Mouse (Mus musculus) stomach, embryonic 16.5 days (tissue): ENCODE measurements at regions not wholly inside any gene's neighbourhood (a gene's known extent, or its start where the extent isn't known, plus 50 kb on each side); places are given as distances from the start of the nearest gene placed in this dataset.

Experiments used
- ATAC-seq: fragments of 200-750 bp; cut with Nextera tagmentation; 2 replicates; pipeline ENCODE4 v1.8.0; 2017; ENCODE audit warnings: moderate number of reproducible peaks, moderate TSS enrichment; ENCODE audit not compliant: insufficient read depth, low FRiP score
- H3K27ac ChIP-seq: fragments of 300-500 bp; sonication (generic); 2 replicates; pipeline ENCODE4 v1.5.1; 2014; ENCODE audit warnings: low read length
- H3K27me3 ChIP-seq: fragments of 300-500 bp; sonication (generic); 2 replicates; pipeline ENCODE4 v1.6.1; 2014; ENCODE audit warnings: low read length, control low read depth, mixed read lengths; ENCODE audit not compliant: control insufficient read depth, insufficient read depth
- H3K36me3 ChIP-seq: fragments of 300-500 bp; sonication (generic); 2 replicates; pipeline ENCODE4 v1.6.1; 2014; ENCODE audit warnings: low read length; ENCODE audit not compliant: control insufficient read depth, insufficient read depth
- H3K4me1 ChIP-seq: fragments of 300-500 bp; sonication (generic); 2 replicates; pipeline ENCODE4 v1.6.1; 2014; ENCODE audit warnings: low read length, control low read depth, mixed read lengths; ENCODE audit not compliant: control insufficient read depth, insufficient read depth
- H3K4me2 ChIP-seq: fragments of 300-500 bp; sonication (generic); 2 replicates; pipeline ENCODE4 v1.6.1; 2014; ENCODE audit warnings: low read depth, low read length, mixed read lengths
- H3K4me3 ChIP-seq: fragments of 300-500 bp; sonication (generic); replicated peaks from 2 replicates; pipeline ENCODE4 v1.5.1; 2014; ENCODE audit warnings: mild to moderate bottlenecking, low read length
- H3K9ac ChIP-seq: fragments of 300-500 bp; sonication (generic); 2 replicates; pipeline ENCODE4 v1.6.1; 2014; ENCODE audit warnings: low read length
- H3K9me3 ChIP-seq: fragments of 300-500 bp; sonication (generic); replicated peaks from 2 replicates; pipeline ENCODE4 v1.6.1; 2016; ENCODE audit warnings: low read length, control low read depth; ENCODE audit not compliant: control insufficient read depth
- WGBS: fragments of 180-500 bp; shearing (Covaris S2); extraction: QIAGEN DNeasy Blood & Tissue Kit; methylation state at CpG from one replicate; pipeline ENCODE4 v1.1.7; 2014; 5-methylcytosine and 5-hydroxymethylcytosine counted together

DNA sequence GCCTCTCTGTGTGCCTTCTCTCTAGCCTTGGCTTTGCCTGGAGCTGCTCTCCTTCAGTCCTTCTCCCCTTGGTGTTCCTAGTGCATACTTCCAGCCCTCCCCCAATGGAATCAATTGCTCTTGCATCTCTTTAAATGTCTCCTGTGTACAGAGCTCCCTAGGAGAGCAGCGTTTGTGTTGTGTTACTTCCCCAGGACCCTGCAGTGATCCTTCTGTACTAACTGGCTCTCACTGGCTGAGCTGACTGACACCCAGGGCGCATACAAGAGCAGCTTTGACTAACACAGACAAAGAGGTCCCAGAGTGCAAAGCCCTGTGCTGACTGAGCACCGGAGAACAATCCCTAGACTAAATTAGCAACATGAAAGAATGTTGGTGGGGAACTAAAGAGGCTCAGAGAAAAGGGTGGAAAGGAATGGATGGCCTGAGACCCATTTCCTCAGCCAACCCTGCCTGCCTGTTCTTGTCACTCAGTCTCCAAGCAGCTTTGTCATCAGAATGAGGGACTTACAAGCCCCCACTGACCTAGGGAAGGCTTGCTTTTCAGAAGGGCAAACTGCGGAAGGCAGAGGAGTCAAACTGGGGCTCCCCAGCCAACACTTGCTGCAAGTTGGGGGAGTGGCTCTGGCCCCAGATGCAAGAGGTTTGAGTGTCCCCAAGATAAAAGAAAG lies 476.4 kb upstream of the Tmem132c start:
- 14% methylated on average over 4 of the region's 4 CpGs for WGBS
- no peak overlapping the region for H3K27ac ChIP-seq
- H3K27me3 ChIP-seq, result no peaks in the 10 kb centered on the region
- no peaks in the 10 kb centered on the region for H3K4me1 ChIP-seq
- no peak for ATAC-seq
- no peak overlapping the region for H3K4me3 ChIP-seq
- no peaks in the 10 kb centered on the region for H3K9me3 ChIP-seq
- H3K9ac ChIP-seq, result no peak overlapping the region
- no peak overlapping the region for H3K4me2 ChIP-seq
- H3K36me3 ChIP-seq, result no peaks in the 10 kb centered on the region

DNA sequence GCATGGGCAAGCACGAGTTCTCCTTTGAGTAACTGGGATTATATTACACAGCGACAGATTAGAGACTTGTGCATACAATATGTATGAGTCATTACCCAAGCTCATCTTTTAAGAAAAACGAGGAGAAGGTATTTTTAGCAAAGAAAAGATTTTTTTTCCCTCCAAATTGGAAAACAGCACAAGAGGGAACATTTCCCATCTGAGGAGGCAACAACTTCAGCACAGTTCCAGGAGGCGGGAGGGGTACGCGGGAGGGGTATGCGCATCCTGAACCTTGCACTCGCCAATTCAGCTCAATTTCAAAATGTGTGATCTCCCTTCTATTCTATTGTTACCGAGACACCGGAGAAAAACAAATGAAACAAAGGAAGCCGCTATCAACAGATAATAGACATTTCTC lies 472.6 kb upstream of the Tmem132c start:
- Histone ChIP-seq H3K9me3 (no peaks in the 10 kb centered on the region), H3K4me1 (no peaks in the 10 kb centered on the region), H3K4me2 (no peak overlapping the region), H3K9ac (no peak overlapping the region), H3K27ac (no peak overlapping the region), H3K4me3 (no peak overlapping the region), H3K36me3 (no peaks in the 10 kb centered on the region), H3K27me3 (no peaks in the 10 kb centered on the region)
- WGBS, result 27% methylated on average over 11 of the region's 11 CpGs
- no peak for ATAC-seq

DNA sequence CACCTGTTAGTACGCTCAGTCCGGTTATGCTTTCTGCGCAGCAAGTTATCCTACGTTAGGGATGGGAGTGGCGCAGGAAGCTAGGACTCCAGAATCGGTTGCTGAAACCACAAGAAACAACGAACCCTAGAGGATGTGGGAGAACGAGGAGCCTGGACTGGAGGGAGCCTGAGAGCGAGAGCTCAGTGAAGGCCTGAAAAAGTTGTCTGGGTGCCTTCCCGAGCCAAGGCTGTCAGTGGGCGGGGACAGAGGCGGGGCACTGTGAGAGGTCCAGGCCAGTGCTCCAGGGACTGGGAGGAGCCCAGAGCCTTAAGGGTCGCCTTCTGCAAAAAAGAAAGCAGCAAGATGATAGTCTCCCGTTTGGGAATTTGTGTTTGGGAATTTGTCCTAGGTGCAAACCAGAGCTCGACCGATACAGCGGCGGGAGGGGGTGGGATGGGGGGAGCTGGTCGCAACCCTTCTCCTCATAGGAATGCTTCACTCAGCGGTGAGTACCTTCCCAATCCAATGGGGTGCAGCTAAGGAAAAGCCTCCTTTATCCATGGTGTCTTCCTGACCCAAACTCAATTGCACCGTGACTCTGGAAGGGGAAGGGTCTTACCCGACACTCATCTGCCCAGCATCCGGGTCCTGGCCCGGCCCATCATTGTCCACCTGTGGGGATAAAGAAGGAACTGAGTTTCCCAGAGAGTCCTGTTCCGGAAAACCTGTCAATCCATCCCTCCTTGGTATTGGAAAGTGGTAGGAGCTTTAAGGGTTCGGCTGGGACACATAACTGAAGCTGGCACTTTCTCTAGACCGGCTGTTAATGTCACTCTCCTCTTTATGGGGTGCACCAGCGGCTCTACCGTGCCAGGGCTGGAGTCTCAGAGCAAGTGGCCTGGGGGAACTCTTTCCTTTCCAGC lies 453.6 kb upstream of the Tmem132c start:
- Histone ChIP-seq H3K4me1 (peaks cover 2% of the 10 kb centered on the region), H3K36me3 (no peaks in the 10 kb centered on the region), H3K4me2 (peak overlapping the region; percentile 53), H3K4me3 (peak overlapping the region; percentile 45), H3K9ac (peak overlapping the region; percentile 47), H3K27me3 (no peaks in the 10 kb centered on the region; the same call in 1 of the 2 replicates), H3K9me3 (0 out of 2 replicates have a peak, but pooled peaks cover under 1% of the 10 kb centered on the region), H3K27ac (no peak overlapping the region)
- 5% methylated on average over 29 of the region's 29 CpGs for WGBS
- peak; percentile 72 for ATAC-seq

DNA sequence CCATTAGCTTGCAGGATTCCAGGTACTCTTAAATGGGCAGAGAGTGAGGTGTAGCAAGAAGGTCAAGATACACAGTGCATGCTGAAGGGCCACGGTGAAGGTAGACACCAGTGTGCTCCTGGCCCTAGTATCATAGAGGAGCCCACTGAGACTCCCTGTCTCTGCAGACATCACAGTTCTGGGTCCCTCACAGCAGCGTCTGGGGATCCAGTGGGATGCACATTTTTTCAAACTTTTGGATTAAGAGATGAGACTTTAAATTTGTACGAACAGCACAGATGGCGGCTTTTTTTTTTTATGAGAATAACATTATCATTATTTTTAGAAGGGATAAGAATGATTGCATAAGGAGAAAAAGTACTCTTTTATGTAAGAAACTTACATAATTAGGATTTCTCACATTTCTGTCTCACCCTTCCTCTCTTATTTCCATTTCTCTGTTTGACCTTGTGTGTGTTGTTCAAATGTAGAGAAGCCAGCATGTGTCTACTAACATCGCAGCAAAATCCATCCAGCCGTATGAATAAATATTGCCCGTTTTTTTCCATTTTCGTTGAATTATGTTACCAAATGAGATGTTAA lies 441.8 kb upstream of the Tmem132c start:
- 92% methylated on average over 8 of the region's 8 CpGs for WGBS

DNA sequence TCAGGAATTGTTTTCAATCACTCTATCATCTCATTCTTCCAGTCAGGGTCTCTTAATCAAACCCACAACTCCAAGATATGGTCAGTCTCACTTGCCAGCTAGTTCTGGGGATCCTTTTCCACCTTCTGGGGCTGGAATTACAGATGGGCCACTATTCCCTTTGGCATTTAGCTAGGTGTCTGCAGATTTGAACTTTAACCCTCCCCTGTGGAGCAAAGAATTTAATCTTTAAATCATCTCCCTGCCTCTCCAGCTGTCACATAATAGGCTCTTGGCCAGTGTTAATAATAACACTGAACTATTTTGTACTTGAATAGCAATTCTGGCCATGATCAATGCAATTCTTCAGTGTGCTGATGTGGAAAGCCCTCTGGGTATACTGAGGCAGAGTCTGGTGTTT lies 435.0 kb upstream of the Tmem132c start:
- Histone ChIP-seq H3K4me2 (no peak overlapping the region), H3K9ac (no peak overlapping the region), H3K4me3 (no peak overlapping the region), H3K27ac (no peak overlapping the region), H3K9me3 (0 out of 2 replicates have a peak, but pooled peaks cover 2% of the 10 kb centered on the region), H3K4me1 (no peaks in the 10 kb centered on the region), H3K27me3 (no peaks in the 10 kb centered on the region), H3K36me3 (no peaks in the 10 kb centered on the region)
- no peak for ATAC-seq

More for the DNA sequence above, 441.8 kb upstream of the Tmem132c start:
- H3K27me3 ChIP-seq, result no peaks in the 10 kb centered on the region
- no peaks in the 10 kb centered on the region for H3K9me3 ChIP-seq
- no peak for ATAC-seq
- no peak overlapping the region for H3K4me3 ChIP-seq
- H3K4me1 ChIP-seq, result no peaks in the 10 kb centered on the region
- no peak overlapping the region for H3K27ac ChIP-seq
- no peaks in the 10 kb centered on the region for H3K36me3 ChIP-seq
- H3K9ac ChIP-seq, result no peak overlapping the region
- no peak overlapping the region for H3K4me2 ChIP-seq

DNA sequence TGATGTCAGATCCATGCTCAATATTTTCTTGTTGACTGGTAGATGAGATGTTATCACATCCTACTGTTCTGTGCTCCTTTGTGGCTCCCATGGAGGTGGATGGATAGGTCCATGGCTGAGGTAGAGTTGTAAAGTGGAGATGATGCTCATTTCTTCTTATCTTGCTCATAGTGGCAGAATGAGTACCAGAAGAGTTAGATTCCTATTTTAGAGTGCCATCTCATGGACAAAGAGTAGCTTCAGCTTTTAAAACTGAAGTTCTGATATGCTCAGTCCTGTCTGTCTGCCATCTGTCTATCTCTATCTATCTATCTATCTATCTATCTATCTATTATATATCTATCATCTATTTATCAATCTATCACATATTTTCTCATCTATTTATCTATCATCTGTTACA lies 425.5 kb upstream of the Tmem132c start:
- Histone ChIP-seq H3K9ac (no peak overlapping the region), H3K4me2 (no peak overlapping the region), H3K27ac (no peak overlapping the region), H3K27me3 (no peaks in the 10 kb centered on the region), H3K9me3 (peaks cover 3% of the 10 kb centered on the region; the same call in 1 of the 2 replicates), H3K4me1 (no peaks in the 10 kb centered on the region), H3K4me3 (no peak overlapping the region), H3K36me3 (no peaks in the 10 kb centered on the region)
- ATAC-seq, result no peak

DNA sequence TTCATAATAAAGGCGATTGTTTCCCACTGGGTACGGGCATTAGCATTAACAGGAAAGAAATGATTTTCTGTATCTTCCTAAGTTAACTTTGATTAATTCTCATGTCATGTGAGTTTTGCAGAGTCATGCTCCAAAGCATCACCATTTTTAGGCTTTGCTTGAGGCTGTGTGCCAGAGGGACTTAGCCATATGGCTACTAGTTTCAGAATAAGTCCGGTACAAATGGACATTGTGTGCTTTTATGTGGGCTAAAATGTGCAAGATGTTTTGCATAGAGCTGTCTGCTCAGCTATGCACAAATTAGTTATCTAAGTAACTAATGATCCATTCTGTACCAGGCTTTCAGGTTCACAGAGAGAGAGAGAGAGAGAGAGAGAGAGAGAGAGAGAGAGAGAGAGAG lies 406.2 kb upstream of the Tmem132c start:
- no peaks in the 10 kb centered on the region for H3K9me3 ChIP-seq
- no peak overlapping the region for H3K4me3 ChIP-seq
- no peaks in the 10 kb centered on the region for H3K27me3 ChIP-seq
- no peaks in the 10 kb centered on the region for H3K36me3 ChIP-seq
- WGBS, result 85% methylated on average over 3 of the region's 3 CpGs
- ATAC-seq, result no peak
- H3K9ac ChIP-seq, result no peak overlapping the region
- no peak overlapping the region for H3K27ac ChIP-seq
- H3K4me1 ChIP-seq, result no peaks in the 10 kb centered on the region
- H3K4me2 ChIP-seq, result no peak overlapping the region

DNA sequence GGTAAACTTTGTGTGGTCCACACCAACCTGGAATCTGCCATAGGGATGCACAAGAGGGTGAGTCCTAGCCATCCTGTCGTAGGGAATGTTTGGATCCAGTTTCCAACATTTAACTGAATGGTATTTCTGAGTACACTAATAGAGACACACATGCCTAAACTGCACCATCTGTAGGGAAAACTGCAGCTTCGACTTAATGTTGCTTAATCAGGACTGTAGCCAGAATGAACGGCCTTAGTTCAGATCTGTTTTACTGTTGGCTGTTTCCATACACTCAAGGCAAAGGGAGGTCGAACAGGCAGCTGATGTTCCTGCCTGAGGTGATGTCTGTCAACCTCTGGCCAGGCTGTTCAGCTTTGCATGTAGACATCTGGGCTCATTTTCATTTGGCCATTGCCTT lies 399.0 kb upstream of the Tmem132c start:
- Histone ChIP-seq H3K9me3 (no peaks in the 10 kb centered on the region), H3K27me3 (no peaks in the 10 kb centered on the region), H3K4me1 (no peaks in the 10 kb centered on the region), H3K4me3 (no peak overlapping the region), H3K9ac (no peak overlapping the region), H3K4me2 (no peak overlapping the region), H3K36me3 (no peaks in the 10 kb centered on the region), H3K27ac (no peak overlapping the region)
- 76% methylated on average over 4 of the region's 4 CpGs for WGBS
- ATAC-seq, result no peak

DNA sequence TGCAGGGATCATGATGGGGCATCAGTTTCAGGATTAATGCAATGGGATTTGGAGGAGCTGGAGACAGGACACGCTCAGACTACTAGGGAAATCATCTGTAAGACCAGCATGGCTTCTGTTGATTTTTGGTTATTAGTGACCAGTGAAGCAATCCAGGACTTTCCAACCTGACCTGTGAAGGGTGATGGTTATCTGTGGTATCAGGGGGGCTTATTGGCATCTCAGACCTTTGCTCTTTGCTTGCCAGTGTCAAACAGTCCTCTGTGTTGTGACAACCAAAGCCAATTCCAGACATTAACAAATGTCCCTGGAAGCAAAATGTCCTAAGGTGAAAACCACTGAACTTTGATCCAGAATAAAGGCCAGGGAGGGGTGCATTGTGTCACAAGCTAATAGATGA lies 379.5 kb upstream of the Tmem132c start:
- H3K36me3 ChIP-seq, result no peaks in the 10 kb centered on the region
- H3K4me1 ChIP-seq, result no peaks in the 10 kb centered on the region
- no peaks in the 10 kb centered on the region for H3K9me3 ChIP-seq
- 81% methylated on average over 1 of the region's 1 CpGs for WGBS
- no peak overlapping the region for H3K27ac ChIP-seq
- no peak overlapping the region for H3K4me3 ChIP-seq
- H3K9ac ChIP-seq, result no peak overlapping the region
- ATAC-seq, result no peak
- no peak overlapping the region for H3K4me2 ChIP-seq
- no peaks in the 10 kb centered on the region for H3K27me3 ChIP-seq
